Mouse (Mus musculus) frontal cortex, postnatal 14 days (tissue): Measurements from ENCODE around the gene Ckm.

ENCODE experiments used
- DNase-seq, 2 experiments: peaks; one replicate each; pipeline ENCODE4 v3.0.0; 2022; ENCODE audit warnings: low spot score in 2 of 2

Ckm gene

GRCm38 (mm10) chr7:19467638-19468037 lies 63.1 kb downstream of the Ckm start:
- no peak for DNase-seq

- DNase-seq, result no peak
These were observed 63.7 kb downstream of the Ckm start for GRCm38 (mm10) chr7:19468279-19468678.

GRCm38 (mm10) chr7:19469404-19469803 lies 64.8 kb downstream of the Ckm start:
- DNase-seq, result no peak

GRCm38 (mm10) chr7:19470308-19470707 lies 65.7 kb downstream of the Ckm start:
- DNase-seq, result no peak

GRCm38 (mm10) chr7:19472403-19472802 lies 67.8 kb downstream of the Ckm start:
- DNase-seq, result no peak
